Mouse (Mus musculus): ENCODE data around the gene Scp2.

The Scp2 gene

DNA sequence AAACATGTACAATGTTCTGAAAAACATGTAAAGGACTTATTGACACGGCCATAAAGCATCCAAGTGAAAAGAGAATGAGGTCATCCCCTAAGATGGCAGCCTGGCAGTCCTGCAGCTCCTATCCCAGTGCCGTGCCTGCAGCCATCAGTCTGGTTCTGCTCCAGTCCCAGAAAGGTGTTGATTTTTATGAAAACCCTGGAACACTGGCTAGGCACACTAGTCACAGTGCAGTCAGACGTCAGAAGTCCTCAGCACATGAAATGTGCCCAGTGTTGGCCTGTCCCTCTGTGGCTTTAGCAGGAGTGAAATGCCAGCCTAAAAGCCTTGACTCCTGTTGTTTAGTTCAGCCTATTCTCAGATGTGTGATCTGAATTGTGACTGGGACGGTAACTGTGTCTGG is 84.0 kb downstream of the Scp2 start:
- no peak for DNase-seq (ENCODE audit: low read depth in 1 of 2, low spot score in 2 of 2)

DNA sequence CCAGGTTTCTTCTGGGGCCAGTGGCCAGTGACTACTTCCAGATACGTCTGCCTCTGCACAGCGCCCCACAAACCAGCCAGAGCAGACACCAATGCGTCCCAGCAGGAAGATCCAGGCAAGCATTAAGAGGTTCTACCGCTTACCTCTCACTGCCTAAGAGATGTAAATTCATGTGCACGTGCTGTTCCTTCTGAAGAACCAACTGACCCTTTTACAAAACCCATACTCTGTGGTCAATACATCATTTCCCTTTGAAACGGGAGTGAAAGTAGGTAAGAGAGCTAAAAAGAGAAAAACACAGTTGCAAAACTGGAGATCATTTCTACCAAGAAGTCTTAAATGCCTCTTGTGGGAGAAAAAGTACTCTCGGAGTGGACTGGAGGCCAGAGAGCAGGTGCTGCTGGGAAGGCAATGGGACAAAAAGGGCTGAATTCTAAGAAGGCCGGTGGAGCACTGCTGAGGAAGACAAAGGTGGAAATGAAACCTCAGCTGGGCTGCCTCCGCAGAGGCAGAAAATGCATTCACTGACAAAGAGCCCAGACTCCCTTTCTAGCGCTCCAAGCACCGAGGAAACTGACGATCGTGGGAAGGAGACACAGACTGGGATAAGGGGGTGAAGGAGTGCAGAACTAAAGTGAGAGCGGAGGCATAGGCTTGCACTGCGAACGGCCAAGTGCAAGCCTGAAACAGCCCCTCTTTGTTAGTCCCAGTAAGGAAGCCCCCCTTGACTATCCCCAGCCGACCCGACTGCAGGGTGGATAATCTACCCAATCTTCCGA is 85.0 kb downstream of the Scp2 start:
- DNase-seq (ENCODE audit: low read depth in 1 of 2, low spot score in 2 of 2), result no peak

DNA sequence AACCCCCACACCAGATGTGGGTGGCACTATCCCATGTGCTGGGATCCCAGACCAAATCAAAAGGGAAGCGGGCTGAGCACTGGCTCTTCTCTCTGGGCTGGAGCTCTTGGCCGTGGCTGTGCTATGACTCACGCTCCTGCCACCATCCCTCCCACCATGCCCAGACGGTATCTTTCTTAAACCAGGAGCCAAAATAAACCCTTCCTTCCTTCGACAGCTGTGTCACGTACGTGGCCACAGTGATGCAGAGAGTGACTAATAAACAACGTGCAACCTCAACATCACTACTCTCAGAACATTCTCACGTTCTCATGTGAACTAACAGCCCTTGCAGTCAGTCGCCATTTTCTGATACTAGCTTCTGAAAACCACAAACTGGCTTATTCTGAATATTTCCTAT is 86.6 kb downstream of the Scp2 start:
- DNase-seq (ENCODE audit: low read depth in 1 of 2, low spot score in 2 of 2), result no peak

DNA sequence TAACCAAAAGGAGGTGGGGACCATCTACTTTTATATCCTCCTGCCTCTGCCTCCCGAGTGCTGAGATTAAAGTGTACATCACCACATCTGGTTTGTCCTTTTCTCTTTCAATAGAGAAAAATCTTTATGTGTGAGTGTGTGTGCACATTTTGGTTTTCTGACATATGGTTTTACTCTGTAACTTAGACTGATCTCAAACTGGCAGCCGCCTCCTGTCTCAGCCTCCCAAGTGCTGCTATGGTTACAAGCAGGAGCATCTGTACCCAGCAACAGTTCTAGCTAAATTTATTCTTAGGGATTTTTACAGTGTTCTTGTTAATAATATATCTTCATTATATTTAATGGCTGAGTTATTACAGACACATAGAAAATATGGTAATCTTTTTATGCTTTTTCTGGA is 87.6 kb downstream of the Scp2 start:
- DNase-seq (ENCODE audit: low read depth in 1 of 2, low spot score in 2 of 2), result no peak

DNA sequence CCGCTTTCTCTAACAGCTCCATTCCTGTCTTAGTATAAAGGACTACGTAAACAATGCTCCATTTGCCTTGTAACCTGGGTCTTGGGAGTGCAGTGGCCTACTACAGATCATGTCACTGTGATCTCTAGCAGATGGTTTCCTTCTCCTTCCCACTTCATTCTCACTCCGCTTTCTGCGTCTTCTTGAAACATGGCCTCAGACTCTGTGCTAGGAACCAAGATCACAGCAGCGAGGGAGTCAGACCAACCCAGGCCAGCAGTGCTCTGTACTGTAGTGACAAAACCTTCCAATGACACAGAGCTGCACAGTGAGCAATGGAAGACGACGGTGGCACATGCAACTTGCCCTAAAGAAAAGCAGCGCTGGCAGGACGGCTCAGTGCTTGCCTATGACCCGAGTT is 88.9 kb downstream of the Scp2 start:
- DNase-seq (ENCODE audit: low read depth in 1 of 2, low spot score in 2 of 2), result no peak

DNA sequence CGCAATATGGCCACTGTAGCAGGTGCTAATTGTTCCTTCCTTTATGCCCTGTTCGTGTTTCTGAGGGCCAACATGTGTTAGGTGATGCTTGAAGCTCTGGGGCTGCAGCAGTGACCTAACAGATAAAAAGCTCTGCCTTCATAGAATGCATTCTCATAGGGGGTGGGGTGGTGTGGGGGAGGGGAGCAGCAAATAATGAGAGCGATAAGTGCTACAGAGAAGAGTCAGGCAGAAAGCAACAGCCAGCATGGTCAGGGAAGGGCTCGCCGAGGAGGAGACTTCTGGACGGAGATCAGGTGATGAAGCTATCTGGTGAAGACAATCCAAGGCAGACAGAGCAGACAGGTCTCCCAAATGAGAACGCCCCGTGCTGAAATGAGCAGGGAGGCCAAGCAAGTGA is 92.1 kb downstream of the Scp2 start:
- DNase-seq (ENCODE audit: low read depth in 1 of 2, low spot score in 2 of 2), result no peak

DNA sequence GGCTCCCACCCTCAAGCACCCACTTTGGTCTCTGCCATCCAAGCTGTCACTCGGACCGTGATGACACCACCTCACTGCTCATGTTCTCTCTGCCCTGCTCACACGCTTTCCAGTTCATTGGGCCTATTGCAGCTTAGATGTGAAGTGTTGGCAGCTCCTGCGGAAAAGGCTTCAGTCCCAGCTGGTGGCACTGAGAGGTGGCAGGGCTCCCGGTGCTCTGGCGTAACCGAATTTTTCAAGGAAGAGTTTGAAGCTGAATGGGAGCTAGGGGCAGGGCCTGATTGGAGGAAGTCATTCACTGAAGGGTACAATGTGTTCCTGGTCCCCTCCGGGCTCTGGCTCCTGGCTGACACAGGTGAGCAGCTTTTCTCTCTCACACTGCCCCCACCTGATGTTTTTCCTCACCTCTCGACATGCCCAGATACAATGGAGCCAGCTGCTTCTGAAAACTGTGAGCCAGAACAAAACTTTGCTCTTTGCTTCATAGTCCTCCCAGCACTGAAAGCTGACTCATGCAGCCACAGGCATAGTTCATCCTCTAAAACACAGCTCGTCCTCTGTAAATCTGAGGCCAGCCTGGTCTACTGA is 93.0 kb downstream of the Scp2 start:
- no peak for DNase-seq (ENCODE audit: low read depth in 1 of 2, low spot score in 2 of 2)

DNA sequence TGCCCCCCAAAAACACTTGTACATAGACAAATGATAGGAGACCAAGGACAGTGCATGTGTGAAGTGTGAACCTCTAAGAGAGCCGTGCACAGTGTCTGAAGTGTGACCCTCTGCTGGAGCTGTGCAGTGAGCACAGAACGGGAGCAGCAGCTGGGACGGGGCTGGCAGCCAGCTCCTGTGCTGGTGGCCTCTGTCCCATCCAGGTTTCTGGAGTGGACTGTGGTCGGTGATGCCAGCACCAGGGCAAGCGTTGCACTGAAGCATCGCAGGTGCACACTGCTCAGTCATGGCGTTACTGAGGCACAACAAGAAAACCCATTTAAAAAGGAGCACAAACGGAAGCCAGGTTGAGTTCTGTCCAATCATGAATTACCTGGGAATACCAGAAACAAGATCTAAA is 98.7 kb downstream of the Scp2 start:
- no peak for DNase-seq (ENCODE audit: low read depth in 1 of 2, low spot score in 2 of 2)

DNA sequence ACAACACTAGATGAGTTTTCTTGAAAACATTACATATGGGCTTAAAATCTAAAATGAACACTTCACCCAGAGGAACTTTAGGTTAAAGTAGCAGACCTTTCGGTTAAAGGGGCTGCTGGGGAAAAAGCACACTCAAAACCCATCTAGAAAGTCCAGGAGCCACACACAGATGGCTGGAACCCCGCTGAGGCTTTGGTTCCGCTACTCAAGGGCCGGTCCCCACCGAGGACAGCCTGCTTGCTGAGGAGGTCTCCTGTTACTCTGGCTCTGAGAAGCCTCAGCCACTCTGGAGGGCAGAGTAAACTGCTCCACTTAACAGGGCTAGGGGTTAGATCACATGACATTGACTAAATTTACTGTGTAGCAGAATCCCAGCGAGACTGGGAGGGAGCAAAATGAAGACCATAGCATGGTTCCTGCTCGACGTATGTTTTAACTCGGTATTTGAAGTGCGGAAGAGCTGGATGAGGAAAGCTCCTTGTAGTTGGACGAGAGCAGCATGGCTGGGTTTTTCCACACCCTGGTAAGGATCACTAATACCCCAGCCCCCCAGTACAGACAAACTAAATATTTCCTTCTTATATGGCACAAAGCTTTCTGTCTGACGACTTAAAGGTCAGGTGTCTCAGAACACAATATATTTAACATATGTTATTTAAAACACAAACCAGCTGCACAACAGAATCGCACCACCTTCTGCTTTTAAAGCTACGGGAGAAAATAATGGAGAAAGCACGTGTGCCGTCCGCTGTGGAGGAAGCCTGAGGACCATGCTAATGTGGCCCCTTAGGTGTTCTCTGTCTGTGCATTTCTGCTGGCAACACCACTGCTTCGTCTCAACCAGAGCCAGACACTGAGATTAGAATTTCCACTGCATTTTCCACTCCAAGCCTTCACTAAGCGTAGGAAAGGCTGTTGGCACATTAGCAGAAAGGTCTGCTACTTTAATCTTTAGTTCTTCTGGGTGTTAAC is 99.4 kb downstream of the Scp2 start:
- no peak for DNase-seq (ENCODE audit: low read depth in 1 of 2, low spot score in 2 of 2)

DNA sequence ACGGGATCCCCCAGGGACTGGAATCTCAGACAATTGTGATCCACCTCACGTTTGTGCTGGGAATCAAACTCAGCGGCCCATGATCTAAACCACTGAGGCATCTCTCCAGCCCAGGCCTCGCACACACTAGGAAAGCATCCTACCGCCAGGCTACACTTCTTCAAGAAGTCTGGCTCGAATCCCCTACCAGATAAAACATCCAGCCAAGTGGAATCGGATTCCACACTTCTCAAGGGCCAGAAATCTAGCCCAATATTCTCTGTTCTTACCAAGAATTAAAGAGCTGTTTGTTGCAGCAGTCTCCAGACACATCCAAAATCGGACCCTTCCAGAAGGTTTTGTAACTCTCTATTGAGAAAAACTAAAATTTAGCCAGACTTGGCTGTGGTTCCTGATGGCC is 107.8 kb downstream of the Scp2 start:
- DNase-seq (ENCODE audit: low read depth in 1 of 2, low spot score in 2 of 2), result no peak

DNA sequence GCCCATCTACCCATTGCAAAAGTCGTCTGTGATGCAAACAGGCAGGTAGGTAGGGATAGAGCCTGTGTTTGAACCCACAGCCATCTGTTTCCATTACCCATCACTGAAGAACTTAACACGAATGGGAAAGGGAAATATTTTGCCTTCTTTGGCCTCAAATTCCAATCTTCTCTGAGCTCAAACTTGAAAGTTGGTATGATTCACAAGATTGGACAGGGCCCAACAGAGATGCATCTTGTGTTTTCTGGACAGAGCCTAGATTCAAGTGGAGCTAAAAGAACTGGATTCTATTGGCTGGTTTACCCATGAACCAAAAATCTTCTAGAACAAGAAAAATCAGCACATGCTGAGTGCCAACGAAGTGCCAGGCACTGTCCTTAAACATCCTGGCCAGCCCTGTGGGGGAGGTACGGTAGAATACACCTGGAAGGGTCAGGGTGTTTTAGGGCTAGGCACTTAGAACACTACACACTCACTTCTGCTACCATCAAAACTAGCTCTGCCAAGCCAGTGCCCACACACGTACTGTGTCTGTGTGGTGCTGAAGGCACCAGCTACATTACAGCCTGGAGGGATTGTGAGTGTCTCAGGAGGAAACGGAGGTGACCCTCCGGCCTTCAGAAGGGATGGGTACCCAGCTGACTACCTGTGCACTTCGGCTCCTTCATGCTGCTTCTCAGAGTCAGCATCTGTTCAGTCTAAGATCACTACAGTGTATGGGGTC is 111.6 kb downstream of the Scp2 start:
- no peak for DNase-seq (ENCODE audit: low read depth in 1 of 2, low spot score in 2 of 2)

DNA sequence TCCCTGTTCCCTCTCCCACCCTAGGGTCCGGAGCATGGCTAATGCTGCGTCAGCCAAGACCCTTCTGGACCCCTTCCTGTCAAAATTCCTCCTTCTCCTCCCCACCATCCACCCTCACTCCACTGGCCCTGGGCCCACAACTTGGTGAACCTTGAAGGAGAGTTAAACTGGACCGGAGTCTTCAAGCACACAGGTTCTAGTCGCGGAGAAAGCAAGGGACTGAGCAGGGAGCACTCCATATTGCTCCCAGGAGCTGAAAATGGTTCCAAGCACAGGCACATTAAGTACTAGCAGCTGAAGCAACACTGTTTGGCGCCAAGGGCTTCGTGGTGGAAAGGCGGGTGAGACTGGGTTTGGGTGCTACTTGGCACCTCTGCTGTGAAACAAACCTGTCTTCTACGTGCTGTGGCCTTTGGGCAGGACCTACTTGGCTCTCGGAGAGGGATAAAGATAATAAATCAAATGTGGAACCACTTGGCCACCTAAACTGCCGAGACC is 112.4 kb downstream of the Scp2 start:
- DNase-seq (ENCODE audit: low read depth in 1 of 2, low spot score in 2 of 2), result no peak

DNA sequence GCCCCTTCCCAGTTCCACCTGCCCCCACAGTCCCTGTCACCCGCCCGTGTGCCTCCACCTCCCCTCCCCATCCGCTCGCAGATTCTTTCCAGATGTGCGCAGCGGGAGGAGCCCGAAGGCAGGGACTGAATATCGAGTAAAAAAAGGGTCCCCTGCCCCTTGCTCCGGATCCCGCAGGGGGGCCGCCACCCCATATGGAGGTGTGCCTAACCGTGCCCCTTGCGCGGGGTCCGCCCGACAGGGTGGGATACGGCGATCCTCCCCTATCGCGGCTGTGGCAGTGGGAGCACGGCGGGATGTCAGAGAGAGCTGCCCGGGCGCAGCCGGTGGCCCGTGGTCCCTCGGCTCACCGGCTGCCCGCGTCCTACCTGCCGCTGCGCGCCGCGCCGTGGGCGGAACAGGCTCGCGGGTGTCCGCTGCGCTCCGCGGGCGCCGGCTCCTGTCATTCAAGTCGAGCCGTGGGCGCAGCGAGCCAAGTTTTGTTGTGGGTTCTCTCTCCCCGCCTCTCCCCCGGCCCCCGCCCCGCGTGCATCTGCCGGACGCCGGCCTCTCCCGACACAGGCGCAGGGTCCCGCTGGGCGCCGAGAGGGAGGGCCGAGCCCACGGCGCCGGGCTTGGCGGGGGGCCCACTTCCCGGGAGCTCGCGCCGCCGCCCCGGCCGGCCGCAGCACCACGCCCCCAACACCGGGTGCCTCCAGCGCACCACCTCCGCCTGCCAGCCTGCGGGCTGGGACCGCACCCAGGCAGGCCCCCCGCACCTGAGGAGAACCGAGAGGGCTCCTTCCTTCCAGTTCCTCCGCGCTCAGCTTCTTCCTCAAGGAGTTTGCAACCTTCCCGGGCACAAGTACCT is 113.1 kb downstream of the Scp2 start:
- DNase-seq (ENCODE audit: low read depth in 1 of 2, low spot score in 2 of 2), result no peak

DNA sequence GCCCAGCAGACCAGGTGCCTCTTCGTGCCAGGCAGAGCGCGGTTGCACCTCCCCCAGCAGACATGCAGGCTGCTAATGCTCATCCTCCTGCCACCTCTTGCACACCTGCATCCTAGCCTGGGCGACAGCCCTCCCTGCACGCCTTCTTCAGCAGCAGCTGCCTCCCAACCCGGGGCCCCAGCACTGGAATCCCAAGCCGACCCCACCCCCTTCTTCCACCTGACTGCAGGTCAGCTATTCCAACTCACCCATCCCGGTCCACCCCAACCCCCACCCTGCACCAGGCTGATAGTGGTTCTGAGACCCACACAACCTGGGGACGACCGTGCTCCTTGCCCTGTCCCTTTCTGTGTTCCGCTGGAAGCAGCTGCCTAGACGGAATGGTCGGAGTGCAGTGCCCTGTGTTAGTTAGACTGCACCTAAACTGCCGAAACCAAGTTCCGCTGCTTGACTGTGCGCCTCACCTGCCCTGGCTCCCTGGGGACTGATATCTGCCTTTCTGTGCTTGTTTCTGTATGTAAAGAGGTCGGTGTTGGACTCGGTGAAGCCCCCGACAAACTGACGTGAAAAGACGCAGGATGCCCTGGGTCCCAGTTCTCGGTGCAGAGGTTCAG is 113.8 kb downstream of the Scp2 start:
- DNase-seq (ENCODE audit: low read depth in 1 of 2, low spot score in 2 of 2), result no peak

DNA sequence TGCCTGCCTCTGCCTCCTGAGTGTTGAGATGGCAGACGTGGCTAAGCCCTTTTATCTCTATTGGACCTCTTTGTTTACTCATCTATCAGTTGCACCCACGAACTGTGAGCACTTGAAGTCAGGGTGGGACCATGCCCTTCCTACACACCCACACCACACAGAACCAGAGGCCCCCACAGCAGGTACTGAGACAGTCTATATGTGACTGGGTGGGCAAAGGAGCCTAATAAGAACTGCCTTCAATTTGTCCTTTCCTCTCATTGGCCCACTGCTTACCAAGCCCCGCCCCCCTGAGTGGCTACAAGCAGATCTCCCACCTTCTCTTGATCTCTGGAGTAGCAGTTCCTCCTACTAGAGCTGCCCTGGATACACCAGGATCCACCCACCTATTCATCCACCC is 118.6 kb downstream of the Scp2 start:
- no peak for DNase-seq (ENCODE audit: low read depth in 1 of 2, low spot score in 2 of 2)

DNA sequence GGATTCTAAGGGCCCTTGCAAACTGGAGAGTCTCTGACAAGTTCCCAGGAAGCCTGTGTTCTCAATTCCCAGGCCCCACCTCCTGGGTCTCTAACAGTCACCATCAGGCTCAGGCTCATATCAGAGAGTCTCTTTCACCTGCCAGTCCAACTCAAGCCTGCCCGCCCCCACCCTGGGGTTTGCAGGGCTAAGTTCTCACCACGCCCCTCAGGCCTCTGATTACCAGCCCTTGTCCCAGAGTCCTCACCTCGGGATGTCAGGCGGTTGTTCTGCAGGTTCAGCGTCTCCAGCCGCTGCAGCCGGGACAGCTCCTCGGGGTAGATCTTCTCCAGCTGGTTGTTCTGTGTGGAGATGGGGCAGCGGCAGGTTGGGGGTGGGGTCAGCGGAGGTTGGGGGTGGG is 119.5 kb downstream of the Scp2 start:
- no peak for DNase-seq (ENCODE audit: low read depth in 1 of 2, low spot score in 2 of 2)

DNA sequence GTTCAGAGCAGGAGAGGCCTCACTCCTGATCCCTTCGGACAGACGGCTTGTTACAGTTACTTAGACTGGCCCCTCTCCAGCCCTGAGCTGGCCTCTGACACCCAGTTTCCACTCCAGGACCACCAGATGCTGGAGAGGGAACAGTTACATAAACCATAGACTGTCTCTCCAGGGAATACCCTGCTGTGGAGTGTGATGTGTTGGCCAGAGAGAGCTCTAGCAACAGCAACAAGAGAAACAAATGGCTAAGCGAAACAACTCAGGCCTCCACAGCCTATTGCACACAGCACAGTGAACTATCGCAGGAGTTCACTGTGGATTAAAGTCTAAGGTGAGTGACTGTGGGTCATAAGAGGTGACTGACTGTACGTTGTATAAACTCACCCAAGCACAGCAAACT is 120.2 kb downstream of the Scp2 start:
- DNase-seq (ENCODE audit: low read depth in 1 of 2, low spot score in 2 of 2), result no peak

DNA sequence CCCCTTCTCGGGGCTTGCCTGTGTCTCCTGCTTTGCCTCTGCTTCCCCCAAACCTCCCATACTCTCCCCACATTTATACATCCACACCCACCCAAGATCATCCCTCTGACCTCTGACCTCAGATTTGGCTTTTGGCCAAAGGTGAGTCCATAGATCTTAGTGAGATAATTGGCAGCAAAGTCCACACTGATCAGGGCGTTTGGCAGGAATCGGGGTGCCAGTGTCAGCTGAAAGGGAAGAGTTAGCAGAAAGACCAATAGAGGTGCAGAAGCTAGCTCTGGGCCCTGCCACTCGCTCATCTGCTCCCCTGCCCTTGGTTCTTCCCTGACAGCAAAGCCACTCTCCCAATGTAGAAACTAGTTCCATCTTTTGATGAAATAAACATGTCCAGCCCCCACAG is 121.6 kb downstream of the Scp2 start:
- DNase-seq (ENCODE audit: low read depth in 1 of 2, low spot score in 2 of 2), result no peak

DNA sequence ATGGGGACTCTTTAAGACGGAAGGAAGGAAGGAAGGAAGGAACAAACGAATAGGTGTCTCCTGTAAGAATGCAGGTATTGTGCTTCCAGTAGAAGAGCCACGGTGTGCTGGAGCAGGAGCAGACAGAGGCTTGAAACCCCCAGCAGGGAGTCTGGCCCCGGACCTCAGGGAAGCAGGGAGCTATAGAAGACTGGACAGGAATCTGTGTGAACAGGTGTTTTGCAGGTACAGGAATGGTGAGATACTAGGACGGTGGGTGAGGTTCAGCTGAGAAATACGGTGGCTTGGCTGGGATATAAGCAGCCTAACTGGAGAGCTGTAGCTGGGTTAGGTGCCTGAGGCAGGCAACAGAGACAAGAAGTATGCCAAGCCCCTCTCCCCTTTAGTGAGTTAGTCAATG is 124.6 kb downstream of the Scp2 start:
- DNase-seq (ENCODE audit: low read depth in 1 of 2, low spot score in 2 of 2), result no peak

Data from monocyte, adult 2 months (primary cell).